Mouse (Mus musculus) hindbrain, embryonic 13.5 days (tissue): ENCODE measurements around the gene Aif1. TPM values are rescaled to one million over a fixed set of nuclear protein-coding genes. Genes with fewer than 3 reads are reported as not detected.

ENCODE experiments used
- ATAC-seq: fragments of 200-750 bp; cut with Nextera tagmentation; 2 replicates; pipeline ENCODE4 v1.8.0; 2017; ENCODE audit warnings: moderate TSS enrichment; ENCODE audit not compliant: low FRiP score
- H3K27ac ChIP-seq: fragments of 300-500 bp; sonication (generic); 2 replicates; pipeline ENCODE4 v1.5.1; 2015; ENCODE audit warnings: inconsistent platforms, mild to moderate bottlenecking, moderate library complexity
- H3K27me3 ChIP-seq: fragments of 300-500 bp; sonication (generic); 2 replicates; pipeline ENCODE4 v1.6.1; 2015; ENCODE audit warnings: mild to moderate bottlenecking, inconsistent platforms
- H3K36me3 ChIP-seq: fragments of 300-500 bp; sonication (generic); 2 replicates; pipeline ENCODE4 v1.6.1; 2015; ENCODE audit warnings: mild to moderate bottlenecking, inconsistent platforms
- H3K4me1 ChIP-seq: fragments of 300-500 bp; sonication (generic); replicated peaks from 2 replicates; pipeline ENCODE4 v1.6.1; 2015; ENCODE audit warnings: inconsistent platforms
- H3K4me2 ChIP-seq: fragments of 300-500 bp; sonication (generic); 2 replicates; pipeline ENCODE4 v1.6.1; 2015; ENCODE audit warnings: inconsistent platforms, mild to moderate bottlenecking, moderate library complexity
- H3K4me3 ChIP-seq: fragments of 300-500 bp; sonication (generic); 2 replicates; pipeline ENCODE4 v1.5.1; 2015; ENCODE audit warnings: mild to moderate bottlenecking, inconsistent platforms
- H3K9ac ChIP-seq: fragments of 300-500 bp; sonication (generic); 2 replicates; pipeline ENCODE4 v1.6.1; 2015; ENCODE audit warnings: mild to moderate bottlenecking, inconsistent platforms
- H3K9me3 ChIP-seq: fragments of 300-500 bp; sonication (generic); 2 replicates; pipeline ENCODE4 v1.6.1; 2016; ENCODE audit warnings: inconsistent platforms
- WGBS: fragments of 180-500 bp; shearing (Covaris S2); methylation state at CpG from one replicate; pipeline ENCODE4 v1.1.7; 2015; 5-methylcytosine and 5-hydroxymethylcytosine counted together
- polyA plus RNA-seq: library from polyadenylated mRNA; unstranded; fragments of >200 nt; fragmentation: Nextera tagmentation; extraction: Ambion mirVana; gene quantifications from 2 replicates; pipeline ENCODE4 v1.2.1, GENCODE M21; 2015

The Aif1 gene
- polyA plus RNA-seq, 1 experiment from 2014 or later = 11.6 TPM

DNA sequence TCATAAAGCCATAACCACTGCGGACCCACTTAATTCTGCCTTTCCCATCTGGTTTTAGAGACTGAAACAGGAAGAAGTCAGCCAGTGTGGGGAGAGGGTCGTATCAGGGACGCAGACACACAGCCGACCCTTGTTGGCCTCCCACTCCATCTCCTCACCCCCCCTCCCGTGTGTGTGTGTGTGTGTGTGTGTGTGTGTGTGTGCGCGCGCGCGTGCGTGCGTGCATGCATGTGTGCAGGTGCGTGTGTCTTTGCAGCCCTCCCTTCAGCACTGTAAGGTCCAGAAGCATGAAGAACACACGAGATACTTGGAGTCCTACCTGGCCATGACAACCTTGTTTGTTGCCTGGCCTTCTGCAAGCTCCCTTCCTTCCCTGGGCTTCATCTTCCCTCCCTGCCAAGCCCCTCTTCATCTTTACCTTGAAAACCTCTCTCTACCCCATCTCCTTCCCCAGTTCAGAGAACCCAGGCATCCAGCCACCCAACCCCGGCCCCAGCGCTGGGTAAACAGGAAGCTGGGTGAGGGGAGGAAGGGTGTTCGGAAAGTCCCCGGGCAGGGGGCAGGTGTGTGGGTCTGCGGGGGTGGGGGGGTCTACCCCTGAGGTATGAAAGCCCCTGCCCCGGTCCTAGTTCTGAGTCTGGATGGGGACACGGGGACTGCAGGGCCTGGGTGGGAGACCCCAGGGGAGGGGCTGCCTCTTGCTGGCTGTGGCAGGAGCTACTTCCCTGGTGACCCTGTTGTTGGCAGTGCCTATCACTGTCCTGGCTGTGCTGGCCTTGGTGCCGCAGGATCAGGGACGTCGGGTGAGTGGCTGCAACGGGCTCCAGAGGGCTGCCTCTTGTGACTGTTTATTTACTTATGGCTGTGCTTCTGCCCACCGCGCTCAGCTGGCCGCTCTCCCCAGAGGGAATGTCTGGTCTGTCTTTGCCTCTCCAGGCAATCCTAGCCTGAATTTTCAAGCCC lies 18.3 kb upstream of the Aif1 start, which contains the start of gene Ltb:
Ltb (plus strand) TSS at position 559 of the 963 bp plus-strand sequence.
- H3K9me3 ChIP-seq = no peaks in the 10 kb centered on the region
- peak within 1 kb of the TSS; percentile 65 for H3K4me2 ChIP-seq
- peak within 1 kb of the TSS; percentile 40; the same call in 1 of the 2 replicates for H3K4me3 ChIP-seq
- no peak within 1 kb of the TSS for H3K27ac ChIP-seq
- peaks cover 50% of the 10 kb centered on the region for H3K27me3 ChIP-seq
- H3K9ac ChIP-seq = no peak within 1 kb of the TSS; the same call in 1 of the 2 replicates
- H3K36me3 ChIP-seq = no peaks in the 10 kb centered on the region
- no peak for ATAC-seq
- WGBS = 72% methylated on average over 28 of the region's 28 CpGs
- peaks cover 18% of the 10 kb centered on the region for H3K4me1 ChIP-seq

DNA sequence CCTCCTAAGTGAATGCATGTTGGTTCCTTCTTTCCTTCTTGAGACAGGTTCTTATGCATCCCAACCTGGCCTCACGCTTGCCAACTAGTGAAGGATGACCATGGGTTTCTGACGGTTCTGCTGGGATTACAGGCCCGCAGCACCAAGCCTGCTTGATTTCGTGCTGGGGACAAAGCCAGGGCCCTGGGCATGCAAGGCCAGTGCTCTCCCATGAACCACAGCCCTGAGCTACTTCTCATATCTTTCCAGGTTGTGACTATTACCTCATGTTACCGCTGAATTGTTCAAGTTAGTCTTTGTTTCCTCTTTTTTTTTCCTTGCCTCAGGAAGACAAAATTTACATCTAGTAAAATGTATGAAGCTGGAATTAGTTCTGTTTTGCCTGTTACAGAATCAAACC lies 17.1 kb upstream of the Aif1 start:
- H3K4me2 ChIP-seq = no peak overlapping the region
- WGBS = 84% methylated on average over 5 of the region's 5 CpGs
- peaks cover 41% of the 10 kb centered on the region for H3K27me3 ChIP-seq
- no peak overlapping the region for H3K4me3 ChIP-seq
- H3K9ac ChIP-seq = no peak overlapping the region
- H3K4me1 ChIP-seq = peaks cover 18% of the 10 kb centered on the region
- no peaks in the 10 kb centered on the region for H3K9me3 ChIP-seq
- H3K27ac ChIP-seq = no peak overlapping the region
- no peaks in the 10 kb centered on the region for H3K36me3 ChIP-seq
- no peak for ATAC-seq

DNA sequence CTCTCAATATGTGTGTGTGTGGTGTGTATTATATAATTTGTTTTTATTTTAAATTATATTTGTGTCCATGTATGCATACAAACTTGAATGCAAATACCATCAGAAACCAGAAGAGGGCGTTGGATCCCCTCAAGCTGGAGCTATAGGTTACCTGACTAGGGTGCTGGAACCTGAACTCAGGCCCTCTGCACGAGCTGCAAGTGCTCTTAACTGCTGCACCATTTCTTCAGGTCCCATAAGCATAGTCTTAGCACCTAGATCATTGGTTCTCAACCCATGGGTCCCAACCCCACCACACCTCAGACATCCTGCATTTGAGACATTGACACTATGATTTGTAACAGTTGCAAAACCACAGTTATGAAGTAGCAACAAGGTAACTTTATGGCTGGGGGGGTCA lies 15.9 kb upstream of the Aif1 start:
- H3K27me3 ChIP-seq = peaks cover 33% of the 10 kb centered on the region
- ATAC-seq = no peak
- H3K36me3 ChIP-seq = no peaks in the 10 kb centered on the region
- H3K4me1 ChIP-seq = peaks cover 18% of the 10 kb centered on the region
- H3K4me3 ChIP-seq = no peak overlapping the region
- no peaks in the 10 kb centered on the region for H3K9me3 ChIP-seq
- H3K27ac ChIP-seq = no peak overlapping the region
- WGBS = 52% methylated on average over 2 of the region's 2 CpGs
- H3K9ac ChIP-seq = no peak overlapping the region
- H3K4me2 ChIP-seq = no peak overlapping the region

DNA sequence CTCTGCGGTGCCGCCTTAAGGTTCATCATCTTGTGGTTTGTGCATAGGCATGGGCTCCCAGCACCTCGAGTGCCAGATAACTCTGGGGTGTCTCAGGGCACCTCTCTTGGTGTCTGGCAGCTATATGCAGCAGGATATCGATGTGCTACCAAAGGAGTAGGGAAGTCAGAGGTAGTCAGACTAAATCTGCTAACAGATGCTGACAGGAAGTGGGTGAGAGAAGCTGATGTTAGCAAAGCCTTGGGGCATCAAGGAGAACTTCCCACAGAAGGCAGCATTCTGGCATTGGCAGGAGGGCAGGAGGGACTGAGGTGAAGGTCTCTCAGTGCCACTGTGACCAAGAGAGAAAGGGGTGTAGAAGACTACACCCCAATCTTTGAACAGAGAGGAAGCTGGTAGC lies 14.2 kb upstream of the Aif1 start:
- H3K27me3 ChIP-seq = peaks cover 17% of the 10 kb centered on the region
- 77% methylated on average over 4 of the region's 4 CpGs for WGBS
- no peak overlapping the region for H3K9ac ChIP-seq
- no peak for ATAC-seq
- H3K4me1 ChIP-seq = peaks cover 15% of the 10 kb centered on the region
- H3K36me3 ChIP-seq = no peaks in the 10 kb centered on the region
- no peak overlapping the region for H3K4me3 ChIP-seq
- no peak overlapping the region for H3K4me2 ChIP-seq
- H3K9me3 ChIP-seq = no peaks in the 10 kb centered on the region
- no peak overlapping the region for H3K27ac ChIP-seq

DNA sequence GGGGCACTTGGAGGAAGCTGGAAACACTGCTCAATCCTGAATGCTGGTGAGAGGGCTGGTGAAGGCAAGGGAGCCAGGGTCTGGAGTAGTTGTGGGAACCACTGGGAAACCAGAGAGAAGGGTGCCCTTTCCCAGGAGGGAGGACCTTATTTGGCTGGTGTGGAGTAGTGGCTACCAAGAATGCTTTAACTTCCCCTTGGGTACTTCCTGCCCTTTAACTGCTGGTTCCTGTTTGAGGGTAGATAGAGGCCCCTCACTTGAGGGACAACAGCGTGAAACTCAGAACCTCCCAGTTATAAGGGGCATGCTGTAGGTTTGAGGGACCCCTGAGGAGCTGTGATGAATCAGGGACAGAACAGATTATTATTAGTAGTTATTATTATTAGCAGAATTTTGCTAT lies 13.3 kb upstream of the Aif1 start:
- H3K27me3 ChIP-seq = peaks cover 7% of the 10 kb centered on the region
- no peak overlapping the region for H3K4me2 ChIP-seq
- no peak overlapping the region for H3K9ac ChIP-seq
- no peak overlapping the region for H3K27ac ChIP-seq
- no peaks in the 10 kb centered on the region for H3K9me3 ChIP-seq
- 57% methylated on average over 1 of the region's 1 CpGs for WGBS
- ATAC-seq = no peak
- H3K4me1 ChIP-seq = peaks cover 8% of the 10 kb centered on the region; the same call in 1 of the 2 replicates
- no peaks in the 10 kb centered on the region for H3K36me3 ChIP-seq
- H3K4me3 ChIP-seq = no peak overlapping the region

DNA sequence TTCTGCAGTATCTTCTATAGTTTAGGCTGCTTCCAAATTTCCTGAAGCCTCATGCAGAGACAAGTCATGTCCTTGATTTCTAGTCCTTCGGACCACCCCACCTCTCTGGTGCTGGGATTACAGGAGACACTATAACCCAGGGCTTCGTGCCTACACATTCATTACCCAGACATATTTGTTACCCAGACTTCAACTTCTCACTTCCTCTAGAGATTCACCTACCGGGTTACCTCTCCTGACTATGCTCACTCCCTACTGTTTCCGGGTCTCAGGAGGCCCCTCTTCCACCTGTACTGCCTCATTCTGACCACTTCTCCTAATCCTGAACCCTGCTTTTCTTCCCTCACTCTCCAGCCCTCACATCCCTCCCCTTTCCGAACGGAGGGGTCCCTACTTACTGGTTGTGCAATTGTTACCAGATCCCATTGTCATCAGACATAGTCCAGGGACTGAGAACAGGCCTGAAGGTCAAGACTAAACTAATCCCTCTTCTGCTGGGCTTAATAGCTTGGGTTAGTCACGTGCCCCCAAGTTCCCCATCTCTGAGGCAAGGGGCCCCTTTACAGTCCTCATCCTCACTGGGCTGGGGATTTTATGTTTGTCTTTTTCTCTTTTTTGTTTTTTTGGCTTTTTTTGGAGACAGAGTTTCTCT lies 12.2 kb upstream of the Aif1 start, which contains the start of gene Lst1:
Lst1 (minus strand) TSS at position 481 of the 652 bp plus-strand sequence.
- no peaks in the 10 kb centered on the region for H3K36me3 ChIP-seq
- H3K27me3 ChIP-seq = no peaks in the 10 kb centered on the region
- ATAC-seq = no peak
- 81% methylated on average over 7 of the region's 7 CpGs for WGBS
- no peak within 1 kb of the TSS for H3K27ac ChIP-seq
- no peak within 1 kb of the TSS for H3K4me3 ChIP-seq
- peaks cover 8% of the 10 kb centered on the region; the same call in 1 of the 2 replicates for H3K4me1 ChIP-seq
- H3K4me2 ChIP-seq = no peak within 1 kb of the TSS
- no peaks in the 10 kb centered on the region for H3K9me3 ChIP-seq
- no peak within 1 kb of the TSS for H3K9ac ChIP-seq

DNA sequence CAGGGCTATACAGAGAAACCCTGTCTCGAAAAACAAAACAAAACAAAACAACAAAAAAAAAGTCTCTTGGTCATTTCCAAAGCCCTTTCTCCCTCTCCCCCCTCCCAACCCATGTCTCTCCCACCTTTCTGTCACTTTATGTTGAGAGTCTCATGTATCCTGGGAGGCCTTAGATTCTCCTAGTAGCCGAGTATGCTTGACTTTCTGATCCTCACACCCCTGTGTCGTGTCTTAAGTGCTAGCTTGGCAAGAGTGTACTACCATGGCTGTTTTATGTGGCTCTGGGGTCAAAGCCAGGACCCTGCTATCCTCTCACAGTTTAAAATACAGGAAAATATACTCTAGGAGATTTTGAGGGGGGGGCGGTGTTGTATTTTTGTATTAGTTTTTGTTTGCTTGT lies 11.5 kb upstream of the Aif1 start:
- H3K9me3 ChIP-seq = no peaks in the 10 kb centered on the region
- no peak overlapping the region for H3K27ac ChIP-seq
- no peaks in the 10 kb centered on the region for H3K36me3 ChIP-seq
- H3K4me3 ChIP-seq = no peak overlapping the region
- H3K4me1 ChIP-seq = peaks cover 8% of the 10 kb centered on the region; the same call in 1 of the 2 replicates
- H3K4me2 ChIP-seq = no peak overlapping the region
- H3K27me3 ChIP-seq = no peaks in the 10 kb centered on the region
- WGBS = 74% methylated on average over 4 of the region's 4 CpGs
- no peak for ATAC-seq
- H3K9ac ChIP-seq = no peak overlapping the region

DNA sequence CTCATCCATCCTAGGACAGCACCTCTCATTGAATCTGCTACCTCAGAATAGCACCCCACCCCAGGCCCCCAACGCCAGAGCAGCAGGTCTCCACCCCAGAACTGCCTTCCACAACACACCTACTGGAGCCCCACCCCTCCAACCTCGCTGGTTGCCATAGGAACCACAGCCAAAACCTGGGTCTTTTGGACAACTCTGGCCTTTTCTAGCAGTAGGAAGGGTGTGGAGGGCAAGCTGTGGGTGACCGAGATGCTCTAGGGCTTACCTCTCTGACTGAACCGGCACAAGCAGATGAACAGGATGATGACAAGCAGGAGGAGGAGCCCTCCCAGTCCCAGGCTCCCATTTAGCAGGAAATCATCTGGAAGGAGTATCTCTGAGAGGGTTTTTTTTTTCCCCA lies 10.8 kb upstream of the Aif1 start:
- no peaks in the 10 kb centered on the region for H3K36me3 ChIP-seq
- no peak for ATAC-seq
- H3K27me3 ChIP-seq = no peaks in the 10 kb centered on the region
- H3K27ac ChIP-seq = peak overlapping the region; percentile 70; the same call in 1 of the 2 replicates
- peak overlapping the region; percentile 49 for H3K4me2 ChIP-seq
- H3K4me1 ChIP-seq = peaks cover 8% of the 10 kb centered on the region; the same call in 1 of the 2 replicates
- WGBS = 1% methylated on average over 4 of the region's 4 CpGs
- peak overlapping the region; percentile 26; the same call in 1 of the 2 replicates for H3K4me3 ChIP-seq
- no peak overlapping the region for H3K9ac ChIP-seq
- no peaks in the 10 kb centered on the region for H3K9me3 ChIP-seq

DNA sequence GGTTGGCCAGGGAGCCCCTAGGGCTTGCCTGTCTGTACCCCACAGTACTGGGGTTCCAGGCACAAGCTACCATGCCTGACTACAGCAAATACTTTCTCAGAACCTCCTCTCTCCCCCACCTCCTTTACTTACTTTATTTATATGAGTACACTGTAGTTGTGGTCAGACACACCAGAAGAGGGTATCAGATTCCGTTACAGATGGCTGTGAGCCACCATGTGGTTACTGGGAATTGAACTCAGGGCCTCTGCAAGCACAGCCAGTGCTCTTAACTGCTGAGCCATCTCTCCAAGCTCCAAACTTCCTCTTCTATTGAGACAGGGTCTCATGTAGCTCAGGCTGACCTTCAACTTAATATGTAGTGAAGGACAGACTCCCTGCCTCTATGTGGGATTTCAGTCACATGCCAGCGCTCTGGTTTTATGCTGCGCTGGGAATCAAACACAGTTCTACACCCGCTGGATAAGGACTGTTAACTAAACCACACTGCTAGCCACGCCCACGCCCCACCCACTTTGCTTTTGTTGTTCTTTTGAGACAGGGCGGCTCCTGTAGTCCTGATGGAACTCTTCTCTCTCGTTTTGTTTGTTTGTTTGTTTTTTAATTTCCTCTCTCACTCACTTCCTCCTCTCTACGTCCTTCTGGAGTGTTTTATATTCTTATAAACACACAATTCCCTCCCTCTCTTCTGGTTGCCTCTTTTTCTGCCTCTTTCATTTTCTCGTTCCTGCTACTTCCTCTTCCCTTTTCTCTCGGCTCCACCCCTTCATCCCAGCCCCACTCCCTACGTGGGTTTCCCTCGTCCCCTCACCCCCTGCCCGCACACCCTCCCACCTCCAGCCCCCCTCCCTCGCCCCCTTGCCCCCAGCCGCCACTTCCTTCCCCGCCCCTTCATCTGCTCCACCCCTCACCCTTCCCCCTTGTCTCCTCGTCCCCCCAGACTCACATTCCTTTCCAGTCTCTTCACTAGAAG lies 10.1 kb upstream of the Aif1 start:
- no peaks in the 10 kb centered on the region for H3K9me3 ChIP-seq
- peak overlapping the region; percentile 26 for H3K4me3 ChIP-seq
- H3K27ac ChIP-seq = peak overlapping the region; percentile 70; the same call in 1 of the 2 replicates
- H3K36me3 ChIP-seq = no peaks in the 10 kb centered on the region
- peak overlapping the region; percentile 46; the same call in 1 of the 2 replicates for H3K9ac ChIP-seq
- 2% methylated on average over 17 of the region's 18 CpGs for WGBS
- H3K4me2 ChIP-seq = peak overlapping the region; percentile 49
- peaks cover 8% of the 10 kb centered on the region; the same call in 1 of the 2 replicates for H3K4me1 ChIP-seq
- no peaks in the 10 kb centered on the region for H3K27me3 ChIP-seq
- 0 out of 2 replicates have a peak, but pooled peaks have one; percentile 46 for ATAC-seq

DNA sequence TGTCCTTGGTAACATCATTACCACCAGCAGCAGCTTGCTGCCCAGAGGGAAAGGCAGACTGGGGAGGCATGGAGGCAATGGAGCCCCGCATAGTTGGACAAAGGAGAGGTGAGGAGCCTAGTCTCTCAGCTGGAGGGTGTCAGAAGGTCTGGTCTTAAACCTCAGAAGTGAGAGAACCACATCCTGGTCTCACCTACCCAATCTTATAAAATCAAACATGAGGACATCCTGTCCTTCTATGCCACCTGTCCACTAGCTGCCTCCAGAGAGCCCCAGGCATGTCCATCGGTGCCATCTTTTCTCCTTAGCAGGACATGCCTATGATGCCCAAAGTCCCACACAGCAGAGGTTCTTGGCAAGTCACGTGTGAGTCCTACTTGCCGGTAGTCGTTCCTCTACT lies 4.2 kb upstream of the Aif1 start:
- Histone ChIP-seq H3K27ac (no peak overlapping the region), H3K4me2 (no peak overlapping the region), H3K36me3 (no peaks in the 10 kb centered on the region), H3K9me3 (no peaks in the 10 kb centered on the region), H3K4me1 (no peaks in the 10 kb centered on the region), H3K27me3 (no peaks in the 10 kb centered on the region), H3K4me3 (no peak overlapping the region), H3K9ac (no peak overlapping the region)
- 93% methylated on average over 5 of the region's 5 CpGs for WGBS
- no peak for ATAC-seq

DNA sequence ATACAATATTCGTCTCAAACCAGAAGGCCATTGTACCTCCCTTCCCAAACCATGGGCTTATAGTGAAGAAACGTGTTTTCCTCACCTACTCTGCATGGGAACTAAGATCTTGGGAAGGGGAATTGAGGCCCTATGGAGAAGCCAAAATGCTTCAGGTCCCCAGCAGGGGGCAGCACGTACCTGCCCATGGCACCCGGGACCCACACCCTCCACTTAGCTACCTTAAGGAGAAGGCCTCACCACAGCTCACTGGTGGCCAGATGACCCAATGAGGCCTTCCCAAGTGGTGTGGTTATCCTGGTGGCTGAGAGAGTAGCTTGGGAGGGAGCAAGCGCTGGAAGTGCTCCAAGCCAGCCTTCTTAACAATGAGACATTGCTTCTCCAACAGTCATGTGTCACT lies 2.7 kb upstream of the Aif1 start:
- H3K4me2 ChIP-seq = no peak overlapping the region
- H3K4me3 ChIP-seq = no peak overlapping the region
- no peaks in the 10 kb centered on the region for H3K36me3 ChIP-seq
- 14% methylated on average over 5 of the region's 5 CpGs for WGBS
- H3K4me1 ChIP-seq = no peaks in the 10 kb centered on the region
- H3K9ac ChIP-seq = no peak overlapping the region
- H3K9me3 ChIP-seq = no peaks in the 10 kb centered on the region
- ATAC-seq = no peak
- H3K27me3 ChIP-seq = no peaks in the 10 kb centered on the region
- no peak overlapping the region for H3K27ac ChIP-seq
